Mouse (Mus musculus): ENCODE measurements around the gene BC048403. TPM values are rescaled to one million over a fixed set of nuclear protein-coding genes. Genes with fewer than 3 reads are reported as not detected.

BC048403 gene
- 4.4 and 5.1 TPM in 2 replicates for polyA plus RNA-seq (2012; rRNA removed)

GRCm38 (mm10) chr10:121739548-121740505 is at the start of gene BC048403:
Gene BC048403 (plus strand): TSS chr10:121739937.

Other genes with a start within 250 kb of the BC048403 start
- gene Tbk1, start 153.2 kb upstream of the BC048403 start, polyA plus RNA-seq (2012; rRNA removed): 34.3 and 34.5 TPM in 2 replicates
- gene Xpot, start 113.6 kb upstream of the BC048403 start, polyA plus RNA-seq (2012; rRNA removed): 77.5 and 79.5 TPM in 2 replicates
- 0.41 and 0.45 TPM in 2 replicates for gene D930020B18Rik, start 98.3 kb upstream of the BC048403 start, polyA plus RNA-seq (2012; rRNA removed)

Measured in central nervous system, embryonic 18 days (tissue).